Mouse (Mus musculus): ENCODE data around the gene Moap1. TPM values are rescaled to one million over a fixed set of nuclear protein-coding genes. Genes with fewer than 3 reads are reported as not detected.

Gene Moap1
- polyA plus RNA-seq, 1 experiment: not detected

GRCm38 (mm10) chr12:102772676-102773075, 29.2 kb upstream of the Moap1 start:
- H3K27ac ChIP-seq (ENCODE audit: control insufficient read depth, insufficient read depth, low read depth, low read length, poor library complexity): no peak overlapping the region
- TF ChIP-seq POLR2A (IDR thresholded peaks at IDR 0.05; ENCODE audit: borderline replicate concordance, control insufficient read depth, low read depth, low read length): no peak
- TF ChIP-seq CTCF (IDR thresholded peaks at IDR 0.05; ENCODE audit: control insufficient read depth, insufficient read depth, low read length): no peak
- no peaks in the 10 kb centered on the region; the same call in 1 of the 2 replicates for H3K4me1 ChIP-seq (ENCODE audit: control insufficient read depth, insufficient read depth, low read length)
- 93% methylated on average over 5 of the region's 5 CpGs for WGBS
- H3K4me3 ChIP-seq (replicated peaks; ENCODE audit: control insufficient read depth, low read depth, low read length): no peak overlapping the region

- WGBS: 92% methylated on average over 8 of the region's 8 CpGs
- TF ChIP-seq POLR2A (IDR thresholded peaks at IDR 0.05; ENCODE audit: borderline replicate concordance, control insufficient read depth, low read depth, low read length) (no peak), CTCF (IDR thresholded peaks at IDR 0.05; ENCODE audit: control insufficient read depth, insufficient read depth, low read length) (no peak)
- H3K4me3 ChIP-seq (replicated peaks; ENCODE audit: control insufficient read depth, low read depth, low read length): no peak overlapping the region
- no peaks in the 10 kb centered on the region; the same call in 1 of the 2 replicates for H3K4me1 ChIP-seq (ENCODE audit: control insufficient read depth, insufficient read depth, low read length)
- no peak overlapping the region for H3K27ac ChIP-seq (ENCODE audit: control insufficient read depth, insufficient read depth, low read depth, low read length, poor library complexity)
Observed at GRCm38 (mm10) chr12:102771601-102772000, 28.1 kb upstream of the Moap1 start.

- Histone ChIP-seq H3K4me3 (replicated peaks; ENCODE audit: control insufficient read depth, low read depth, low read length) (no peak overlapping the region), H3K4me1 (ENCODE audit: control insufficient read depth, insufficient read depth, low read length) (no peaks in the 10 kb centered on the region; the same call in 1 of the 2 replicates), H3K27ac (ENCODE audit: control insufficient read depth, insufficient read depth, low read depth, low read length, poor library complexity) (no peak overlapping the region)
- TF ChIP-seq CTCF (IDR thresholded peaks at IDR 0.05; ENCODE audit: control insufficient read depth, insufficient read depth, low read length): no peak
- TF ChIP-seq POLR2A (IDR thresholded peaks at IDR 0.05; ENCODE audit: borderline replicate concordance, control insufficient read depth, low read depth, low read length): no peak
- 90% methylated on average over 4 of the region's 4 CpGs for WGBS
Observed at GRCm38 (mm10) chr12:102769000-102769399, 25.5 kb upstream of the Moap1 start.

- Histone ChIP-seq H3K27ac (ENCODE audit: control insufficient read depth, insufficient read depth, low read depth, low read length, poor library complexity) (no peak overlapping the region), H3K4me3 (replicated peaks; ENCODE audit: control insufficient read depth, low read depth, low read length) (no peak overlapping the region)
- TF ChIP-seq CTCF (IDR thresholded peaks at IDR 0.05; ENCODE audit: control insufficient read depth, insufficient read depth, low read length) (no peak), POLR2A (IDR thresholded peaks at IDR 0.05; ENCODE audit: borderline replicate concordance, control insufficient read depth, low read depth, low read length) (no peak)
Observed at GRCm38 (mm10) chr12:102763696-102764095, 20.2 kb upstream of the Moap1 start.

GRCm38 (mm10) chr12:102761668-102762067, 18.2 kb upstream of the Moap1 start:
- 81% methylated on average over 3 of the region's 3 CpGs for WGBS

More at GRCm38 (mm10) chr12:102763696-102764095, 20.2 kb upstream of the Moap1 start:
- no peaks in the 10 kb centered on the region; the same call in 1 of the 2 replicates for H3K4me1 ChIP-seq (ENCODE audit: control insufficient read depth, insufficient read depth, low read length)

GRCm38 (mm10) chr12:102758936-102759335, 15.5 kb upstream of the Moap1 start:
- H3K4me3 ChIP-seq (replicated peaks; ENCODE audit: control insufficient read depth, low read depth, low read length): peak overlapping the region; percentile 72
- TF ChIP-seq POLR2A (IDR thresholded peaks at IDR 0.05; ENCODE audit: borderline replicate concordance, control insufficient read depth, low read depth, low read length): no peak
- TF ChIP-seq CTCF (IDR thresholded peaks at IDR 0.05; ENCODE audit: control insufficient read depth, insufficient read depth, low read length): no peak
- no peak overlapping the region for H3K27ac ChIP-seq (ENCODE audit: control insufficient read depth, insufficient read depth, low read depth, low read length, poor library complexity)
- H3K4me1 ChIP-seq (ENCODE audit: control insufficient read depth, insufficient read depth, low read length): no peaks in the 10 kb centered on the region; the same call in 1 of the 2 replicates
- 17% methylated on average over 5 of the region's 5 CpGs for WGBS

More at GRCm38 (mm10) chr12:102761668-102762067, 18.2 kb upstream of the Moap1 start:
- H3K4me3 ChIP-seq (replicated peaks; ENCODE audit: control insufficient read depth, low read depth, low read length): no peak overlapping the region
- H3K4me1 ChIP-seq (ENCODE audit: control insufficient read depth, insufficient read depth, low read length): no peaks in the 10 kb centered on the region; the same call in 1 of the 2 replicates
- no peak for TF ChIP-seq CTCF (IDR thresholded peaks at IDR 0.05; ENCODE audit: control insufficient read depth, insufficient read depth, low read length)
- TF ChIP-seq POLR2A (IDR thresholded peaks at IDR 0.05; ENCODE audit: borderline replicate concordance, control insufficient read depth, low read depth, low read length): no peak
- no peak overlapping the region for H3K27ac ChIP-seq (ENCODE audit: control insufficient read depth, insufficient read depth, low read depth, low read length, poor library complexity)

- peak within 1 kb of the TSS; percentile 91 for H3K4me3 ChIP-seq (replicated peaks; ENCODE audit: control insufficient read depth, low read depth, low read length)
- peak within 1 kb of the TSS; percentile 82 for H3K27ac ChIP-seq (ENCODE audit: control insufficient read depth, insufficient read depth, low read depth, low read length, poor library complexity)
- H3K4me1 ChIP-seq (ENCODE audit: control insufficient read depth, insufficient read depth, low read length): no peaks in the 10 kb centered on the region; the same call in 1 of the 2 replicates
- 1% methylated on average over 10 of the region's 10 CpGs for WGBS
- TF ChIP-seq POLR2A (IDR thresholded peaks at IDR 0.05; ENCODE audit: borderline replicate concordance, control insufficient read depth, low read depth, low read length) (no peak), CTCF (IDR thresholded peaks at IDR 0.05; ENCODE audit: control insufficient read depth, insufficient read depth, low read length) (no peak)
Observed at GRCm38 (mm10) chr12:102758403-102758756, 14.9 kb upstream of the Moap1 start, which contains the start of gene Gm20604. Gene Gm20604 (minus strand): TSS chr12:102758672.

GRCm38 (mm10) chr12:102757689-102758402, 14.4 kb upstream of the Moap1 start, which contains the start of the genes Gm28051, Gon7 and Ubr7:
Gene Gm28051 (minus strand): TSS chr12:102757765.
Gene Gon7 (minus strand): TSS chr12:102757803.
Gene Ubr7 (plus strand): TSS chr12:102757967.
- TF ChIP-seq POLR2A (IDR thresholded peaks at IDR 0.05; ENCODE audit: borderline replicate concordance, control insufficient read depth, low read depth, low read length) (peak; percentile 66; the same call in 1 of the 2 replicates), CTCF (IDR thresholded peaks at IDR 0.05; ENCODE audit: control insufficient read depth, insufficient read depth, low read length) (peak; percentile 17; the same call in 1 of the 2 replicates)
- Histone ChIP-seq H3K4me3 (replicated peaks; ENCODE audit: control insufficient read depth, low read depth, low read length) (peak within 1 kb of the TSS; percentile 91), H3K27ac (ENCODE audit: control insufficient read depth, insufficient read depth, low read depth, low read length, poor library complexity) (peak within 1 kb of the TSS; percentile 82), H3K4me1 (ENCODE audit: control insufficient read depth, insufficient read depth, low read length) (no peaks in the 10 kb centered on the region; the same call in 1 of the 2 replicates)
- WGBS: under 1% methylated on average over 73 of the region's 73 CpGs

All from bone marrow, adult 2 months (tissue).